27 mouse cellular contexts compared by ENCODE assay signal in genomic region chr14:34451872-34452271, GRCm38 (mm10).
"Had no signal": no experiment of that assay in that cellular context is flagged by ENCODE, and none has a peak within 500 bp of the region (broad histone marks: within the 10 kb centered on the region; RNA-seq: fewer than 3 reads in every experiment).

No protein-coding gene starts in this region.

- H3K9ac ChIP-seq: heart, embryonic 13.5 days; heart, embryonic 15.5 days; hindbrain, embryonic 13.5 days; hindbrain, embryonic 15.5 days; kidney, embryonic 15.5 days; limb, embryonic 13.5 days; limb, embryonic 15.5 days; liver, embryonic 12.5 days; liver, embryonic 14.5 days had no signal

- H3K9me3 ChIP-seq: heart, embryonic 13.5 days; heart, embryonic 15.5 days; hindbrain, embryonic 13.5 days; hindbrain, embryonic 15.5 days; kidney, embryonic 15.5 days; limb, embryonic 13.5 days; limb, embryonic 15.5 days; liver, embryonic 12.5 days had no signal

- H3K27me3 ChIP-seq: heart, embryonic 13.5 days; heart, embryonic 15.5 days; hindbrain, embryonic 13.5 days; hindbrain, embryonic 15.5 days; kidney, embryonic 15.5 days; limb, embryonic 13.5 days; limb, embryonic 15.5 days; liver, embryonic 12.5 days had no signal

- H3K27ac ChIP-seq: heart, adult 2 months; heart, embryonic 13.5 days; heart, embryonic 15.5 days; hindbrain, embryonic 13.5 days; hindbrain, embryonic 15.5 days; hindbrain, postnatal 0 days; kidney, embryonic 15.5 days; kidney, postnatal 0 days; limb, embryonic 13.5 days; limb, embryonic 15.5 days; liver, embryonic 12.5 days; liver, embryonic 14.5 days had no signal

- H3K4me1 ChIP-seq: liver, embryonic 12.5 days had no signal

- DNase-seq: gastrocnemius, postnatal 14 days; gastrocnemius, postnatal 36 days; heart, adult 11 months; heart, adult 2 months; heart, postnatal 14 days; heart, postnatal 36 days; kidney, adult 11 months; kidney, adult 2 months; kidney, adult 9 months; kidney, postnatal 14 days; kidney, postnatal 36 days; layer of hippocampus, adult 9-11 months; layer of hippocampus, postnatal 36 days; left cerebral cortex, postnatal 4 days had no signal

- ATAC-seq: hindbrain, postnatal 0 days; intestine, embryonic 16.5 days; liver, embryonic 12.5 days had no signal

- H3K4me2 ChIP-seq: heart, embryonic 11.5 days; heart, embryonic 13.5 days; heart, embryonic 15.5 days; hindbrain, embryonic 13.5 days; hindbrain, embryonic 15.5 days; kidney, embryonic 15.5 days; limb, embryonic 13.5 days; limb, embryonic 15.5 days; liver, embryonic 12.5 days had no signal

- H3K4me3 ChIP-seq: heart, adult 2 months; heart, embryonic 13.5 days; heart, embryonic 15.5 days; hindbrain, embryonic 13.5 days; hindbrain, embryonic 15.5 days; kidney, embryonic 15.5 days; limb, embryonic 13.5 days; limb, embryonic 15.5 days; liver, embryonic 12.5 days had no signal

- H3K36me3 ChIP-seq: hindbrain, embryonic 15.5 days had no signal
